Comparison of ENCODE assay signal across 8 mouse cellular contexts in the genomic region with DNA sequence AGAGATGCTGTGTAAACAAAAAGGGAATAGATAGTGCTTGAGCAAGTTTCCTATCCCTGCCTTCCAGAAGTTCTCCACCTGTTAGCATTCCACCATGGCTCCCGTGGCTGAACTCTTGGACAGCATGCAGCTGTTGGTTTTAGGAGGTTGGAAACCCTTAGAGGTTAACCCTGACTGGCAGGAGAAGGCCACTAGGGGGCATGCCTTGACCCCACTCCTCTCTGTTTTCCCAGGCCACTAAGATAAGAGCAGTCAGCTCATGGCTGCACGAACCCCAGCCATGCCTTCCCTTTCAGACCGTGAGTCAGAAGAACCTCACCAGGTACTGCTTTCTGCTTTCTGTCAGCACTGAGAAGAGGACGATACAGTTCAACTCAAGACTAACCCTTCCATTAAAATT. TPM values are rescaled to one million over a fixed set of nuclear protein-coding genes. Genes with fewer than 3 reads are reported as not detected.
A peak's percentile ranks its signal among the peaks of the same experiment; 100 is the strongest.
DNase-seq lines count a peak whose midpoint lies in the region; ATAC-seq lines count a peak whose summit lies in the region.

No protein-coding gene starts in this region.

- no peak overlapping the region for H3K4me2 ChIP-seq in stomach, embryonic 15.5 days
- H3K4me2 ChIP-seq in midbrain, embryonic 16.5 days (ENCODE audit: low read length), result no peak overlapping the region
- no peak overlapping the region for H3K4me2 ChIP-seq in forebrain, embryonic 11.5 days (ENCODE audit: low read depth, low read length, severe bottlenecking)

- no peaks in the 10 kb centered on the region for H3K4me1 ChIP-seq in stomach, embryonic 15.5 days
- no peaks in the 10 kb centered on the region for H3K4me1 ChIP-seq in midbrain, embryonic 16.5 days (ENCODE audit: control insufficient read depth, insufficient read depth, low read length)
- no peaks in the 10 kb centered on the region for H3K4me1 ChIP-seq in forebrain, embryonic 11.5 days (replicated peaks; ENCODE audit: control insufficient read depth, insufficient read depth, low read length)

- H3K36me3 ChIP-seq in stomach, embryonic 15.5 days, result peaks cover 17% of the 10 kb centered on the region
- H3K36me3 ChIP-seq in midbrain, embryonic 16.5 days (ENCODE audit: control insufficient read depth, insufficient read depth, low read length), result peaks cover 15% of the 10 kb centered on the region
- H3K36me3 ChIP-seq in forebrain, embryonic 11.5 days (ENCODE audit: control insufficient read depth, insufficient read depth, low read length), result no peaks in the 10 kb centered on the region

- H3K9ac ChIP-seq in stomach, embryonic 15.5 days, result no peak overlapping the region
- H3K9ac ChIP-seq in midbrain, embryonic 16.5 days (ENCODE audit: low read depth, low read length), result no peak overlapping the region
- no peak overlapping the region for H3K9ac ChIP-seq in forebrain, embryonic 11.5 days (ENCODE audit: low read length)

- peak; percentile 14 for DNase-seq in adrenal gland, adult 2 months
- DNase-seq in adrenal gland, adult 18-20 months (ENCODE audit: low spot score in 2 of 2), result no peak
- peak; percentile 9 to 23 for DNase-seq in lung, adult 18-20 months
- no peak for DNase-seq in lung, postnatal 25 days (ENCODE audit: low spot score)
- DNase-seq in kidney, postnatal 4 days, result peak; percentile 27 to 42
- no peak for DNase-seq in forebrain, embryonic 11.5 days (ENCODE audit: low spot score)

- H3K4me3 ChIP-seq in stomach, embryonic 15.5 days (replicated peaks), result no peak overlapping the region
- no peak overlapping the region for H3K4me3 ChIP-seq in midbrain, embryonic 16.5 days (ENCODE audit: low read depth, low read length)
- H3K4me3 ChIP-seq in forebrain, embryonic 11.5 days (ENCODE audit: low read depth, low read length), result no peak overlapping the region

- no peaks in the 10 kb centered on the region for H3K9me3 ChIP-seq in stomach, embryonic 15.5 days
- H3K9me3 ChIP-seq in midbrain, embryonic 16.5 days (replicated peaks; ENCODE audit: control insufficient read depth, low read length, poor library complexity, severe bottlenecking), result no peaks in the 10 kb centered on the region
- no peaks in the 10 kb centered on the region for H3K9me3 ChIP-seq in forebrain, embryonic 11.5 days (ENCODE audit: control insufficient read depth, low read length)

- ATAC-seq in stomach, embryonic 15.5 days (ENCODE audit: insufficient read depth, low FRiP score, low read depth), result peak; percentile 39; the same call in 1 of the 2 replicates
- no peak for ATAC-seq in midbrain, embryonic 16.5 days
- ATAC-seq in forebrain, embryonic 11.5 days (replicated peaks; ENCODE audit: low FRiP score), result no peak

- H3K27me3 ChIP-seq in stomach, embryonic 15.5 days (replicated peaks), result no peaks in the 10 kb centered on the region
- H3K27me3 ChIP-seq in midbrain, embryonic 16.5 days (ENCODE audit: control insufficient read depth, insufficient read depth, low read depth, low read length), result no peaks in the 10 kb centered on the region
- H3K27me3 ChIP-seq in forebrain, embryonic 11.5 days (ENCODE audit: control insufficient read depth, insufficient read depth, low read length), result no peaks in the 10 kb centered on the region

- WGBS in stomach, embryonic 15.5 days, result 55% methylated on average over 4 of the region's 4 CpGs
- 76% methylated on average over 4 of the region's 4 CpGs for WGBS in midbrain, embryonic 16.5 days
- 69% methylated on average over 4 of the region's 4 CpGs for WGBS in forebrain, embryonic 11.5 days

- peak overlapping the region; percentile 59; the same call in 1 of the 2 replicates for H3K27ac ChIP-seq in stomach, embryonic 15.5 days
- H3K27ac ChIP-seq in midbrain, embryonic 16.5 days (ENCODE audit: low read length), result no peak overlapping the region
- no peak overlapping the region for H3K27ac ChIP-seq in forebrain, embryonic 11.5 days (ENCODE audit: low read depth, low read length)

RNA-seq across cellular contexts. Expression of a gene that starts 30.8 kb away (rescaled TPM):
- total RNA-seq in adrenal gland, adult 2 months (2021), result 10 to 100 TPM; 38.2 to 43.0 TPM
- 4.8 and 5.2 TPM in 2 replicates for polyA plus RNA-seq in adrenal gland, adult 2 months (2012; rRNA removed)
- total RNA-seq in adrenal gland, adult 18-20 months (2021), result 10 to 100 TPM; 31.3 to 40.2 TPM
- 29.0 and 35.0 TPM in 2 replicates for polyA plus RNA-seq in stomach, embryonic 15.5 days (2015; fragmentation: Nextera tagmentation; extraction: Ambion mirVana)
- 28.0 and 28.6 TPM in 2 replicates for polyA plus RNA-seq in midbrain, embryonic 16.5 days (2015; fragmentation: Nextera tagmentation; extraction: Ambion mirVana)
- polyA plus RNA-seq in forebrain, embryonic 11.5 days (2014; fragmentation: Nextera tagmentation; extraction: Ambion mirVana), result 32.5 and 34.0 TPM in 2 replicates

RNA-seq across cellular contexts. Expression of a gene that starts 55.0 kb away (rescaled TPM):
- 1,000 to 10,000 TPM; 1,470 to 2,168 TPM for total RNA-seq in adrenal gland, adult 2 months (2021)
- 4,298 and 5,253 TPM in 2 replicates for polyA plus RNA-seq in adrenal gland, adult 2 months (2012; rRNA removed)
- 1,000 to 10,000 TPM; 1,717 to 1,814 TPM for total RNA-seq in adrenal gland, adult 18-20 months (2021)
- 24.8 and 29.1 TPM in 2 replicates for polyA plus RNA-seq in stomach, embryonic 15.5 days (2015; fragmentation: Nextera tagmentation; extraction: Ambion mirVana)
- polyA plus RNA-seq in midbrain, embryonic 16.5 days (2015; fragmentation: Nextera tagmentation; extraction: Ambion mirVana), result 165 and 194 TPM in 2 replicates
- 16.7 and 18.1 TPM in 2 replicates for polyA plus RNA-seq in forebrain, embryonic 11.5 days (2014; fragmentation: Nextera tagmentation; extraction: Ambion mirVana)

Comparison
In these comparisons a context has a peak if more than half of its experiments do, and no peak if none do; other contexts are left out.
1. DNase-seq: peak in adrenal gland, adult 2 months (single experiment), lung, adult 18-20 months (2 of 2) and kidney, postnatal 4 days (2 of 2); none in adrenal gland, adult 18-20 months (0 of 2), lung, postnatal 25 days (single experiment) and forebrain, embryonic 11.5 days (single experiment).
2. RNA of a gene that starts 55.0 kb away (polyA plus RNA-seq): 4,298 to 5,253 TPM in adrenal gland, adult 2 months; 165 to 194 TPM in midbrain, embryonic 16.5 days, 24.8 to 29.1 TPM in stomach, embryonic 15.5 days and 16.7 to 18.1 TPM in forebrain, embryonic 11.5 days; every median in the first group is over 10 times any median in the second.